Mouse (Mus musculus) E14TG2a.4 (cell line): Measurements from ENCODE around the gene Sdccag8.

ENCODE experiments used
- CTCF ChIP-seq: conservative IDR thresholded peaks from 2 replicates; pipeline ENCODE4 v1.5.1; 2014; ENCODE audit warnings: low read length
- POU5F1 ChIP-seq: IDR thresholded peaks from 2 replicates; pipeline ENCODE4 v1.6.1; 2014; ENCODE audit warnings: low read length, borderline replicate concordance

- TF ChIP-seq CTCF = no peak
- TF ChIP-seq POU5F1 = no peak
These were observed 66.5 kb downstream of the Sdccag8 start for GRCm38 (mm10) chr1:176880943-176881342.
